Mouse (Mus musculus) embryonic facial prominence, embryonic 10.5 days (tissue): Measurements from ENCODE around the gene A530084C06Rik. TPM values are rescaled to one million over a fixed set of nuclear protein-coding genes. Genes with fewer than 3 reads are reported as not detected.

ENCODE experiments used
- DNase-seq: peaks from one replicate; pipeline ENCODE4 v3.0.0-alpha.2; 2017; ENCODE audit warnings: low spot score
- H3K27ac ChIP-seq: fragments of 300-500 bp; sonication (generic); replicated peaks from 2 replicates; pipeline ENCODE4 v1.5.1; 2016; ENCODE audit warnings: mild to moderate bottlenecking
- H3K27me3 ChIP-seq: fragments of 300-500 bp; sonication (generic); replicated peaks from 2 replicates; pipeline ENCODE4 v1.6.1; 2016; ENCODE audit warnings: low read depth, mild to moderate bottlenecking; ENCODE audit not compliant: poor library complexity, severe bottlenecking
- H3K36me3 ChIP-seq: fragments of 300-500 bp; sonication (generic); replicated peaks from 2 replicates; pipeline ENCODE4 v1.6.1; 2016; ENCODE audit warnings: mild to moderate bottlenecking, moderate library complexity
- H3K4me1 ChIP-seq: fragments of 300-500 bp; sonication (generic); 2 replicates; pipeline ENCODE4 v1.6.1; 2016
- H3K4me3 ChIP-seq: fragments of 300-500 bp; sonication (generic); 2 replicates; pipeline ENCODE4 v1.5.1; 2016; ENCODE audit warnings: mild to moderate bottlenecking, moderate library complexity
- H3K9me3 ChIP-seq: fragments of 300-500 bp; sonication (generic); 2 replicates; pipeline ENCODE4 v1.6.1; 2016; ENCODE audit warnings: mild to moderate bottlenecking
- WGBS: fragments of 180-500 bp; shearing (Covaris S2); methylation state at CpG from one replicate; pipeline ENCODE4 v1.1.7; 2016; 5-methylcytosine and 5-hydroxymethylcytosine counted together
- polyA plus RNA-seq: library from polyadenylated mRNA; unstranded; fragments of >200 nt; fragmentation: Nextera tagmentation; extraction: Ambion mirVana; gene quantifications from 2 replicates; pipeline ENCODE4 v1.2.1, GENCODE M21; 2016

A530084C06Rik gene
- polyA plus RNA-seq, 1 experiment from 2014 or later = not detected

DNA sequence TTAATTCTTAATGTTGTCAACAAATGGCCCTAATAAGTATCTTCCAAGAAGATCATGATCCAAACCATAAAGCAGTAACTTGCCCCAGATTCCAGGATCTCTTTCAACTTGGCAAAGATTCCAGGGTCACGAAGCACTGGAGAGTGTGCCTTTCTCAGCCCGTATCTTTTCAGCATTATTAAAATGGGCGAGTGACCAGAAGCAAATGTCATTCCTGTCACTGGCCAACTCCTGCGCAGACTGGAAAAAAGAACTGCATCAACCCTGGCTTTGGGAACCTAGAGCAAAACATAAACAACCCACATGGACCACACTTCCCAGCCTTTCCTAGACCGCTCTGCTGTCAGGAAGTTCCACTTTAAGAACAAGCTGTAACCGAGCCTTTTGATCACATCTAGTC, 5.3 kb upstream of the A530084C06Rik start:
- no peak for DNase-seq
- peaks cover 97% of the 10 kb centered on the region for H3K27me3 ChIP-seq
- 64% methylated on average over 6 of the region's 6 CpGs for WGBS
- peaks cover 13% of the 10 kb centered on the region for H3K4me1 ChIP-seq
- no peaks in the 10 kb centered on the region for H3K36me3 ChIP-seq
- no peak overlapping the region for H3K4me3 ChIP-seq
- H3K9me3 ChIP-seq = no peaks in the 10 kb centered on the region
- H3K27ac ChIP-seq = no peak overlapping the region

DNA sequence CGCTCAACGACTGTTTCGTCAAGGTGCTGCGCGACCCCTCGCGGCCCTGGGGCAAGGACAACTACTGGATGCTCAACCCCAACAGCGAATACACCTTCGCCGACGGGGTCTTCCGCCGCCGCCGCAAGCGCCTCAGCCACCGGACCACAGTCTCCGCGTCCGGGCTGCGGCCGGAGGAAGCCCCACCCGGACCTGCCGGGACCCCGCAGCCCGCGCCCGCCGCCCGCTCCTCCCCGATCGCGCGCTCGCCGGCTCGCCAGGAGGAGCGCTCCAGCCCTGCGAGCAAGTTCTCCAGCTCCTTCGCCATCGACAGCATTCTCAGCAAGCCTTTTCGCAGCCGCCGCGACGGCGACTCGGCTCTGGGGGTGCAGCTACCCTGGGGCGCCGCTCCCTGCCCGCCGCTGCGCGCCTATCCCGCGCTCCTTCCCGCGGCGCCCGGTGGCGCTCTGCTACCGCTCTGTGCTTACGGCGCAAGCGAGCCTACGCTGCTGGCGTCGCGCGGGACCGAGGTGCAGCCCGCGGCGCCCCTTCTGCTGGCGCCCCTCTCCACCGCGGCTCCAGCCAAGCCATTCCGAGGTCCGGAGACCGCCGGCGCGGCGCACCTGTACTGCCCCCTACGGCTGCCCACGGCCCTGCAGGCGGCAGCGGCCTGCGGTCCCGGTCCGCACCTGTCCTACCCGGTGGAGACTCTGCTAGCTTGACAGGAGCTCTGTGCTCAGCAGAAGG, 449 bp upstream of the A530084C06Rik start:
- peak; percentile 85 for DNase-seq
- peak overlapping the region; percentile 26 for H3K27ac ChIP-seq
- H3K27me3 ChIP-seq = peaks cover 100% of the 10 kb centered on the region
- H3K4me1 ChIP-seq = peaks cover 31% of the 10 kb centered on the region
- under 1% methylated on average over 92 of the region's 92 CpGs for WGBS
- peak overlapping the region; percentile 76 for H3K4me3 ChIP-seq
- no peaks in the 10 kb centered on the region for H3K36me3 ChIP-seq
- H3K9me3 ChIP-seq = no peaks in the 10 kb centered on the region

- Histone ChIP-seq H3K27me3 (peaks cover 94% of the 10 kb centered on the region), H3K27ac (0 out of 2 replicates have a peak overlapping the region, but pooled peaks have one; percentile 48), H3K9me3 (no peaks in the 10 kb centered on the region), H3K4me3 (peak overlapping the region; percentile 76), H3K36me3 (no peaks in the 10 kb centered on the region), H3K4me1 (peaks cover 31% of the 10 kb centered on the region)
- under 1% methylated on average over 73 of the region's 73 CpGs for WGBS
- peak; percentile 75 for DNase-seq
These were observed 1.2 kb downstream of the A530084C06Rik start for GRCm38 (mm10) chr13:31557768-31558520.

- H3K36me3 ChIP-seq = no peaks in the 10 kb centered on the region
- H3K4me1 ChIP-seq = peaks cover 31% of the 10 kb centered on the region
- H3K4me3 ChIP-seq = peak overlapping the region; percentile 76
- H3K27me3 ChIP-seq = peaks cover 87% of the 10 kb centered on the region
- no peak overlapping the region for H3K27ac ChIP-seq
- no peaks in the 10 kb centered on the region for H3K9me3 ChIP-seq
- peak; percentile 39 for DNase-seq
- WGBS = 6% methylated on average over 24 of the region's 24 CpGs
These were observed 2.0 kb downstream of the A530084C06Rik start for GRCm38 (mm10) chr13:31556964-31557767.

GRCm38 (mm10) chr13:31555834-31556233, 3.3 kb downstream of the A530084C06Rik start, which contains the start of gene Foxq1:
Gene Foxq1 (plus strand): TSS chr13:31556134.
- no peaks in the 10 kb centered on the region for H3K36me3 ChIP-seq
- H3K27me3 ChIP-seq = peaks cover 73% of the 10 kb centered on the region
- H3K9me3 ChIP-seq = no peaks in the 10 kb centered on the region
- H3K4me3 ChIP-seq = peak within 1 kb of the TSS; percentile 76; the same call in 1 of the 2 replicates
- DNase-seq = no peak
- WGBS = 75% methylated on average over 4 of the region's 4 CpGs
- H3K4me1 ChIP-seq = peaks cover 31% of the 10 kb centered on the region
- H3K27ac ChIP-seq = no peak within 1 kb of the TSS

- no peak overlapping the region for H3K4me3 ChIP-seq
- WGBS = 89% methylated on average over 9 of the region's 9 CpGs
- no peaks in the 10 kb centered on the region for H3K4me1 ChIP-seq
- no peak overlapping the region for H3K27ac ChIP-seq
- H3K9me3 ChIP-seq = no peaks in the 10 kb centered on the region
- H3K27me3 ChIP-seq = no peaks in the 10 kb centered on the region
- DNase-seq = no peak
- no peaks in the 10 kb centered on the region for H3K36me3 ChIP-seq
These were observed 11.5 kb downstream of the A530084C06Rik start for GRCm38 (mm10) chr13:31547610-31548009.

DNA sequence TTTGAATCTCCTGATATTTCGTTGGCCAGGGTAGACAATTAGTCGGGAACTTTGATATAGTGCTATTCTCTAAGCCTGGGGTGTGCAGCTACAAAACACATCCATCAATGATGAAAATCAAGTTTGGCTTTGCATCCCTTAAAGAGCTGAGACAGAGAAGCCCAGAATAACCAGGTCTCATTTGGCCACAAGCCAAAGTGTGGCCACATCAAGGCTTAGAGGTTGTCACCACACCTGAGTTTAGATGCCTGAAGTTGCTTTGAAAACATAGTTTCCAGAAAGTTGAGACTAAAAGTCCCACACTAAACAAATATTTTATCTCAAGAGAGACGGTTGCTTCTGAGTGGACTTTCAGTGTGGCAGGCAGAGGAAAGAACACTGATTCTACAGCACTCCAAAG, 11.9 kb downstream of the A530084C06Rik start:
- Histone ChIP-seq H3K27ac (no peak overlapping the region), H3K9me3 (no peaks in the 10 kb centered on the region), H3K4me3 (no peak overlapping the region), H3K36me3 (no peaks in the 10 kb centered on the region), H3K4me1 (no peaks in the 10 kb centered on the region), H3K27me3 (no peaks in the 10 kb centered on the region)
- DNase-seq = no peak
- 90% methylated on average over 3 of the region's 3 CpGs for WGBS

- 80% methylated on average over 2 of the region's 2 CpGs for WGBS
These were observed 12.3 kb downstream of the A530084C06Rik start for GRCm38 (mm10) chr13:31546784-31547183.

GRCm38 (mm10) chr13:31543021-31543420, 16.1 kb downstream of the A530084C06Rik start:
- no peaks in the 10 kb centered on the region for H3K9me3 ChIP-seq
- H3K27ac ChIP-seq = no peak overlapping the region
- no peak overlapping the region for H3K4me3 ChIP-seq
- DNase-seq = no peak
- no peaks in the 10 kb centered on the region for H3K27me3 ChIP-seq
- 93% methylated on average over 5 of the region's 5 CpGs for whole genome bisulfite sequencing
- H3K4me1 ChIP-seq = no peaks in the 10 kb centered on the region
- no peaks in the 10 kb centered on the region for H3K36me3 ChIP-seq

More at GRCm38 (mm10) chr13:31546784-31547183, 12.3 kb downstream of the A530084C06Rik start:
- DNase-seq = no peak
- no peaks in the 10 kb centered on the region for H3K27me3 ChIP-seq
- H3K4me3 ChIP-seq = no peak overlapping the region
- no peaks in the 10 kb centered on the region for H3K9me3 ChIP-seq
- no peak overlapping the region for H3K27ac ChIP-seq
- no peaks in the 10 kb centered on the region for H3K36me3 ChIP-seq
- no peaks in the 10 kb centered on the region for H3K4me1 ChIP-seq

- DNase-seq = no peak
- WGBS = 94% methylated on average over 4 of the region's 4 CpGs
- no peaks in the 10 kb centered on the region for H3K9me3 ChIP-seq
- peaks cover 6% of the 10 kb centered on the region; the same call in 1 of the 2 replicates for H3K4me1 ChIP-seq
- H3K27ac ChIP-seq = no peak overlapping the region
- H3K4me3 ChIP-seq = no peak overlapping the region
- H3K36me3 ChIP-seq = no peaks in the 10 kb centered on the region
- H3K27me3 ChIP-seq = no peaks in the 10 kb centered on the region
These were observed 24.4 kb downstream of the A530084C06Rik start for GRCm38 (mm10) chr13:31534726-31535125.

- no peak overlapping the region for H3K4me3 ChIP-seq
- no peaks in the 10 kb centered on the region for H3K9me3 ChIP-seq
- no peak for DNase-seq
- no peaks in the 10 kb centered on the region for H3K36me3 ChIP-seq
- H3K27ac ChIP-seq = no peak overlapping the region
- 63% methylated on average over 8 of the region's 8 CpGs for WGBS
- peaks cover 6% of the 10 kb centered on the region; the same call in 1 of the 2 replicates for H3K4me1 ChIP-seq
- no peaks in the 10 kb centered on the region for H3K27me3 ChIP-seq
These were observed 27.5 kb downstream of the A530084C06Rik start for GRCm38 (mm10) chr13:31531651-31532061.

DNA sequence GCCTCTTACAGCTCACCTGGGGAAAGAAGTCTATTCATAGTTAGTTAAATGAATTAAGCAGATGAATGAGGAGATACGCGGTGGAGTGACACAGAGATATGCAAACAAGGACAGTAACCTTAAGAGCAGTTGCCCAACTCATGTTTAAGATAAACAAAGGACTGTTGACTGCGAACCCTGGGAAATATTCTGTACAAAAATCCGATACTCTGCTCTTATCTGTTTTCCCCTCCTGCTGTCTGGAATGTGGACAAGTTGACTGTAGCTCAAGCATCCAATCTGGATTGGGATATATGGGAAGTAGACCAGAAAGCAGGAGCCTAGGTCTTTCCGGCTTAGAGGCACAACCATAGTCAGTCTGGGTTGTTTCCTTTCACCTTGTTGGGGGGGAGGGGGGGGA, 27.9 kb downstream of the A530084C06Rik start:
- Histone ChIP-seq H3K9me3 (no peaks in the 10 kb centered on the region), H3K4me3 (no peak overlapping the region), H3K4me1 (peaks cover 6% of the 10 kb centered on the region; the same call in 1 of the 2 replicates), H3K27ac (no peak overlapping the region), H3K27me3 (no peaks in the 10 kb centered on the region), H3K36me3 (no peaks in the 10 kb centered on the region)
- no peak for DNase-seq
- WGBS = 82% methylated on average over 5 of the region's 5 CpGs
